10 mouse cellular contexts compared by ENCODE assay signal in the genomic region with DNA sequence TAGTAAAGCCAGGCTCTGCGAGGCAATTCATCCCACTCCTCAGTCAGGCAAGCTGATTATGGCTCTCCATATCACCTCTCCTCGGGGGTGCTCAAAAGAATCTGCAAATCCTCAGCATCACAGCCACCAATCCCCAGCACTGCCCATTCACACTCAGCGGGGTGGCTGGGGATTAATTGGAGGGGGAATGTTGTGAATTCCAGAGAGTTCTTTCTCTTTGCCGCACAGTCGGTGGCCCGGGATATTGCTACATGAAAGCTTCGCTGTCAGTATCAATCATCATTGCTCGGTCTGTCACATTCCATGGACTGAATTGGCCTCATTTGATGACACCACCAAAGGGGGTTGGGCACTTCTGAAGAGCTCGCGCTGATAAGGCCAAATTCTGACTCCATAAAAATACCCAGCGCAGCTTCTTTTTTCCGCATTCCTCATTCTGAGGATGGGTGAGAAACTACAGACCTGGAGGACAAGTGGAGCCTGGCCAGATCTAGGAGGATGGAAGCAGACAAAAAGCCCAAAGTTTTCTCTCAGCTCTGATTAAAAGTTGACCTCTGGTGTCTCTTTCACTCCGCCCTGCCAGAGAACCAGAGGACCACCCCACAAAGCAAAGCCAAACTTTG. TPM values are rescaled to one million over a fixed set of nuclear protein-coding genes. Genes with fewer than 3 reads are reported as not detected.
DNase-seq lines count a peak whose midpoint lies in the region; ATAC-seq and TF ChIP-seq lines count a peak whose summit lies in the region.
"Had no signal": no experiment of that assay in that cellular context is flagged by ENCODE, and none has a peak within 500 bp of the region (broad histone marks: within the 10 kb centered on the region; RNA-seq: fewer than 3 reads in every experiment).

No protein-coding gene starts in this region.

- no peak for ATAC-seq in lung, postnatal 0 days
- no peak for ATAC-seq in embryonic facial prominence, embryonic 15.5 days (ENCODE audit: insufficient number of reproducible peaks, low FRiP score, low TSS enrichment, low read depth)
- ATAC-seq in limb, embryonic 11.5 days (ENCODE audit: insufficient number of reproducible peaks, low FRiP score, low TSS enrichment, low read depth) = no peak
- ATAC-seq: activated CD4-positive, CD25-positive, alpha-beta regulatory T cell, adult 4 months had no signal

- no peaks in the 10 kb centered on the region for H3K4me1 ChIP-seq in lung, postnatal 0 days (ENCODE audit: insufficient read depth, low read depth, low read length)
- no peaks in the 10 kb centered on the region for H3K4me1 ChIP-seq in embryonic facial prominence, embryonic 15.5 days
- no peaks in the 10 kb centered on the region for H3K4me1 ChIP-seq in limb, embryonic 11.5 days (ENCODE audit: control insufficient read depth, insufficient read depth, low read length)

- no peak overlapping the region for H3K4me3 ChIP-seq in lung, postnatal 0 days (ENCODE audit: low read depth, low read length)
- no peak overlapping the region for H3K4me3 ChIP-seq in embryonic facial prominence, embryonic 15.5 days (replicated peaks)
- no peak overlapping the region for H3K4me3 ChIP-seq in limb, embryonic 11.5 days (ENCODE audit: low read depth, low read length)
- H3K4me3 ChIP-seq: erythroblast, embryonic 14.5 days had no signal

- no peak overlapping the region for H3K9ac ChIP-seq in lung, postnatal 0 days (replicated peaks; ENCODE audit: low read depth)
- H3K9ac ChIP-seq in embryonic facial prominence, embryonic 15.5 days = no peak overlapping the region
- no peak overlapping the region for H3K9ac ChIP-seq in limb, embryonic 11.5 days (ENCODE audit: low read length)

- 12% methylated on average over 13 of the region's 13 CpGs for WGBS in lung, postnatal 0 days
- WGBS in embryonic facial prominence, embryonic 15.5 days = 9% methylated on average over 13 of the region's 13 CpGs
- 7% methylated on average over 13 of the region's 13 CpGs for WGBS in limb, embryonic 11.5 days

- H3K27me3 ChIP-seq in lung, postnatal 0 days (replicated peaks; ENCODE audit: insufficient read depth, low read length) = no peaks in the 10 kb centered on the region
- H3K27me3 ChIP-seq in embryonic facial prominence, embryonic 15.5 days = no peaks in the 10 kb centered on the region
- no peaks in the 10 kb centered on the region for H3K27me3 ChIP-seq in limb, embryonic 11.5 days (ENCODE audit: control insufficient read depth, insufficient read depth, low read length)

- no peak for TF ChIP-seq EP300 in lung, postnatal 0 days (IDR thresholded peaks at IDR 0.05)

- no peak overlapping the region for H3K27ac ChIP-seq in lung, postnatal 0 days (ENCODE audit: low read length)
- no peak overlapping the region for H3K27ac ChIP-seq in embryonic facial prominence, embryonic 15.5 days (replicated peaks)
- H3K27ac ChIP-seq in limb, embryonic 11.5 days (replicated peaks; ENCODE audit: low read depth, low read length) = no peak overlapping the region

- no peaks in the 10 kb centered on the region for H3K36me3 ChIP-seq in lung, postnatal 0 days (ENCODE audit: insufficient read depth, low read length)
- no peaks in the 10 kb centered on the region for H3K36me3 ChIP-seq in embryonic facial prominence, embryonic 15.5 days
- H3K36me3 ChIP-seq in limb, embryonic 11.5 days (ENCODE audit: control insufficient read depth, insufficient read depth, low read length) = no peaks in the 10 kb centered on the region

- no peaks in the 10 kb centered on the region for H3K9me3 ChIP-seq in lung, postnatal 0 days (ENCODE audit: low read length)
- no peaks in the 10 kb centered on the region for H3K9me3 ChIP-seq in embryonic facial prominence, embryonic 15.5 days (replicated peaks)
- no peaks in the 10 kb centered on the region for H3K9me3 ChIP-seq in limb, embryonic 11.5 days (ENCODE audit: control insufficient read depth, low read length)

- DNase-seq in lung, postnatal 0 days (ENCODE audit: low spot score) = no peak
- DNase-seq in lung, postnatal 10 days = no peak
- peak; percentile 49 for DNase-seq in limb, embryonic 11.5 days (ENCODE audit: low spot score)
- DNase-seq in retina, postnatal 7 days (ENCODE audit: low read depth, low spot score) = peak; percentile 30
- no peak for DNase-seq in urinary bladder, postnatal 25 days (ENCODE audit: low spot score)
- DNase-seq in testis, postnatal 10 days (ENCODE audit: low spot score) = no peak
- DNase-seq in thymus, postnatal 25 days = no peak

- 0 out of 2 replicates have a peak overlapping the region, but pooled peaks have one; percentile 17 for H3K4me2 ChIP-seq in lung, postnatal 0 days (replicated peaks; ENCODE audit: low read depth, low read length)
- H3K4me2 ChIP-seq in embryonic facial prominence, embryonic 15.5 days (replicated peaks) = peak overlapping the region; percentile 15; the same call in 1 of the 2 replicates
- no peak overlapping the region for H3K4me2 ChIP-seq in limb, embryonic 11.5 days (ENCODE audit: low read depth, severe bottlenecking)

- TF ChIP-seq CTCF in lung, postnatal 0 days (IDR thresholded peaks at IDR 0.05) = no peak

RNA-seq across cellular contexts. Expression of a gene that starts 57.1 kb away (rescaled TPM):
- 172 and 193 TPM in 2 replicates for polyA plus RNA-seq in lung, postnatal 0 days (2015; fragmentation: Nextera tagmentation; extraction: Ambion mirVana)
- polyA plus RNA-seq in embryonic facial prominence, embryonic 15.5 days (2015; fragmentation: Nextera tagmentation; extraction: Ambion mirVana) = 162 and 168 TPM in 2 replicates
- polyA plus RNA-seq in limb, embryonic 11.5 days (2014; fragmentation: Nextera tagmentation; extraction: Ambion mirVana) = 137 and 144 TPM in 2 replicates

Comparison
In these comparisons a context has a peak if more than half of its experiments do, and no peak if none do; other contexts are left out.
1. DNase-seq: peak in limb, embryonic 11.5 days (single experiment) and retina, postnatal 7 days (single experiment); none in lung, postnatal 0 days (single experiment), lung, postnatal 10 days (single experiment), urinary bladder, postnatal 25 days (single experiment), testis, postnatal 10 days (single experiment) and thymus, postnatal 25 days (single experiment).